Mouse (Mus musculus) layer of hippocampus, adult 8-10 months (tissue): ENCODE measurements around the gene Gm21760. TPM values are rescaled to one million over a fixed set of nuclear protein-coding genes. Genes with fewer than 3 reads are reported as not detected.
"Not testable (repeated sequence)": the region's sequence is repeated elsewhere in the genome, so short reads cannot be mapped to it uniquely, and the experiment has no call there.

Experiments
- DNase-seq, 2 experiments: peaks; one replicate each; pipeline ENCODE4 v3.0.0; 2022; ENCODE audit warnings: low spot score in 2 of 2
- total RNA-seq, 4 experiments: library from RNA; stranded (reverse); gene quantifications; 2 replicates each; pipeline ENCODE4 v1.2.4; 2022

Gm21760 gene
- total RNA-seq = not detected

DNA sequence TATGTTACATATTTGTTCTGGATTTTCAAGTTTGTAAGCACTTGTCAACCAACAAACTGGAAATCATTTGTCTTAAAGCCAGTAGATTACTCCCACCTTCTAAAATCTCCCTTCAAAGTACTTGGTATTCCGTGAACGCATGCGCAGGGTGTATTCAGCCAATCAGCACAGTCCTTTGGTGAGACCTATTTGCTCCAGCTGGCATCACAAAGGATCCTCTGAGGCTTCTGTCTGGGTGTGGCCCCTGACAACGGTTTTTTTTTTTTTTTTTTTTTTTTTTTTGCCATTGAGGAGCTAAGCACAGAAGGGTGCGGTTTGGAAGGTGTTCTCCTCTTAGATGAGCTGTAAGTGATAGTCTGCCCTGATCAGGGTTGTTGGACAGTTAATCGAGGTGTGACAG, at the start of gene Gm21760:
Gene Gm21760, plus strand, starts transcription at position 301 of the 400 bp plus-strand sequence.
- not testable (repeated sequence) for DNase-seq
